Mouse (Mus musculus) liver, embryonic 15.5 days (tissue): ENCODE measurements around the gene Trmt1. TPM values are rescaled to one million over a fixed set of nuclear protein-coding genes. Genes with fewer than 3 reads are reported as not detected.
A peak's percentile ranks its signal among the peaks of the same experiment; 100 is the strongest.

Source experiments
- ATAC-seq: fragments of 200-750 bp; cut with Nextera tagmentation; 2 replicates; pipeline ENCODE4 v1.8.0; 2017; ENCODE audit warnings: moderate number of reproducible peaks, mild to moderate bottlenecking, moderate library complexity; ENCODE audit not compliant: insufficient read depth
- H3K27ac ChIP-seq: fragments of 300-500 bp; sonication (generic); replicated peaks from 2 replicates; pipeline ENCODE4 v1.5.1; 2015; ENCODE audit warnings: mild to moderate bottlenecking, inconsistent platforms
- H3K27me3 ChIP-seq: fragments of 300-500 bp; sonication (generic); 2 replicates; pipeline ENCODE4 v1.6.1; 2015; ENCODE audit warnings: mild to moderate bottlenecking, inconsistent platforms
- H3K36me3 ChIP-seq: fragments of 300-500 bp; sonication (generic); replicated peaks from 2 replicates; pipeline ENCODE4 v1.6.1; 2015; ENCODE audit warnings: moderate library complexity, mild to moderate bottlenecking, inconsistent platforms
- H3K4me1 ChIP-seq: fragments of 300-500 bp; sonication (generic); replicated peaks from 2 replicates; pipeline ENCODE4 v1.6.1; 2015; ENCODE audit warnings: inconsistent platforms
- H3K4me2 ChIP-seq: fragments of 300-500 bp; sonication (generic); 2 replicates; pipeline ENCODE4 v1.6.1; 2015; ENCODE audit warnings: moderate library complexity, mild to moderate bottlenecking, inconsistent platforms
- H3K4me3 ChIP-seq: fragments of 300-500 bp; sonication (generic); replicated peaks from 2 replicates; pipeline ENCODE4 v1.5.1; 2015; ENCODE audit warnings: mild to moderate bottlenecking, inconsistent platforms
- H3K9ac ChIP-seq: fragments of 300-500 bp; sonication (generic); 2 replicates; pipeline ENCODE4 v1.6.1; 2015; ENCODE audit warnings: moderate library complexity, mild to moderate bottlenecking, inconsistent platforms
- H3K9me3 ChIP-seq: fragments of 300-500 bp; sonication (generic); replicated peaks from 2 replicates; pipeline ENCODE4 v1.6.1; 2016; ENCODE audit warnings: inconsistent platforms
- WGBS: fragments of 180-500 bp; shearing (Covaris S2); methylation state at CpG from one replicate; pipeline ENCODE4 v1.1.7; 2015; ENCODE audit warnings: mixed read lengths; ENCODE audit not compliant: insufficient replicate concordance; 5-methylcytosine and 5-hydroxymethylcytosine counted together
- polyA plus RNA-seq: library from polyadenylated mRNA; unstranded; fragments of >200 nt; fragmentation: Nextera tagmentation; extraction: Ambion mirVana; gene quantifications from 2 replicates; pipeline ENCODE4 v1.2.1, GENCODE M21; 2015

The Trmt1 gene
- polyA plus RNA-seq, 1 experiment from 2014 or later = 27.9 TPM

DNA sequence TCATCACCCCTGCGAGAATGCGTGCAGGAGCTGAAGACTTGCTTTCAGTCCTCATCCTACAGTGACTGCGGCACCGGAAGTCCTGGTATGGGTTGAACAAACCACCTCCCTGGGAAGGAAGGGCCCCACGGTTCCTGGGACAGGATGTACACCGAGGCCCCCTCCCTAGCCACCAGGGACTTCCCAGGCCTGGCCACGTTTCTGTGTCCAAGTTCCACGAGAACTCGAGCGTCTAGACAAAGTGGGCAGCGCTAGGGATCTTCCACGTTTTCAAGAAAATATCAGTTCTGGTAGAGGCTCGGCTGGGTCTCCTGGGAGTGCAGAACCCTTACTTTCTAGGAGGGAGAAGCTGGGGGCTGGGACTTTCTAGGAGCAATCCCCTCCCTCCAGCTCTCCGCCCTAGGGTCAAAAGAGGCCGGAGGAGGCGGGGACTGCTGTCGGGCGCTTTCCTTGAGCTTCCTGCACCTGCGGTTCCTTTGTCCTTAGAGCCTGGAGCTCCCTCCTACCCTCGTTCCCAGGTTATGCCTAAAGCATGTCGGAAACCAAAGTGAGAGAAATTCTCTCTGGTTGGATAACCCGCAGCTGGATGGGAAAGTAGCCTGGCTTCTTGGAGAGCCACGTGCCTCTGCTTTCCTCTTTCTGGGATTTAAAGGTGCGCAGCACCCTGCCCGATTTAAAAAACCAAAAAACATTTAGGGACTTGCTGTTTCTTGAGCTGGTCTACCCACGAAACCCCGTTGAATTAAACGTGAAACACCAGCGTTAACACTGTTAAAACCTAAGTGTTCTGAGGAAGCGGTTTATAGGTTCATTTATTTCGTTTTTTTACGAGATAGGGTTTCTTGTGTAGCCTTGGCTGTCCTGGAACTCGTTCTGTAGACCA, 25.9 kb upstream of the Trmt1 start:
- ATAC-seq = no peak
- peak overlapping the region; percentile 84 for H3K9ac ChIP-seq
- WGBS = 2% methylated on average over 33 of the region's 33 CpGs

GRCm38 (mm10) chr8:84660819-84661457, 25.2 kb upstream of the Trmt1 start:
- Histone ChIP-seq H3K9ac (peak overlapping the region; percentile 84), H3K4me1 (peaks cover 84% of the 10 kb centered on the region), H3K27me3 (peaks cover 7% of the 10 kb centered on the region; the same call in 1 of the 2 replicates), H3K4me2 (peak overlapping the region; percentile 99), H3K4me3 (peak overlapping the region; percentile 76), H3K27ac (peak overlapping the region; percentile 96), H3K36me3 (no peaks in the 10 kb centered on the region), H3K9me3 (no peaks in the 10 kb centered on the region)
- no peak for ATAC-seq
- WGBS = under 1% methylated on average over 20 of the region's 20 CpGs

More for the DNA sequence above, 25.9 kb upstream of the Trmt1 start:
- H3K27ac ChIP-seq = peak overlapping the region; percentile 96
- peaks cover 83% of the 10 kb centered on the region for H3K4me1 ChIP-seq
- H3K36me3 ChIP-seq = no peaks in the 10 kb centered on the region
- H3K4me3 ChIP-seq = peak overlapping the region; percentile 76
- H3K9me3 ChIP-seq = no peaks in the 10 kb centered on the region
- H3K27me3 ChIP-seq = peaks cover 14% of the 10 kb centered on the region
- peak overlapping the region; percentile 99 for H3K4me2 ChIP-seq

DNA sequence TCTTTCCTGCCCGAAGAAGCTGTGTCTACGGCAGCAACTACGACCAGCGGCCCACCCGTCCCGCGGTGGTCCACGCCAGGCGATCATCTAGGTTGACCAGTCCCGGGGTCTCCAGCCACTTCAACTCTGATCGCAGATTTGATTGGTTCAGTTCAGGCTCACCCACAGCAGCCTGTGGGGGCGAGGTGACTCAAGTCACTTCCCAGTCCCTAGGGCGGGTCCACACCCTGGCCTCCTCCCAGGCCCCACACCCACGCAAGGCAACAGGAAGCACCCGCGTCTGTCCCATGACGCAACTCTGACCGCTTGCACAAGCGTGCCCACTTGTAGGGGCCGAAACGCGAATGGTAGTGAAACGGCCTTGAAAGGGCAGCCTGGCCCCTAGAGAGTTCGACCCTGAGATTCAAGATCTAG, 24.6 kb upstream of the Trmt1 start:
- Histone ChIP-seq H3K27ac (peak overlapping the region; percentile 96), H3K4me2 (peak overlapping the region; percentile 99), H3K4me3 (peak overlapping the region; percentile 76), H3K9ac (peak overlapping the region; percentile 84), H3K4me1 (peaks cover 84% of the 10 kb centered on the region), H3K27me3 (0 out of 2 replicates have a peak, but pooled peaks cover 1% of the 10 kb centered on the region), H3K36me3 (no peaks in the 10 kb centered on the region), H3K9me3 (no peaks in the 10 kb centered on the region)
- peak; percentile 54 for ATAC-seq
- whole genome bisulfite sequencing = under 1% methylated on average over 24 of the region's 24 CpGs

DNA sequence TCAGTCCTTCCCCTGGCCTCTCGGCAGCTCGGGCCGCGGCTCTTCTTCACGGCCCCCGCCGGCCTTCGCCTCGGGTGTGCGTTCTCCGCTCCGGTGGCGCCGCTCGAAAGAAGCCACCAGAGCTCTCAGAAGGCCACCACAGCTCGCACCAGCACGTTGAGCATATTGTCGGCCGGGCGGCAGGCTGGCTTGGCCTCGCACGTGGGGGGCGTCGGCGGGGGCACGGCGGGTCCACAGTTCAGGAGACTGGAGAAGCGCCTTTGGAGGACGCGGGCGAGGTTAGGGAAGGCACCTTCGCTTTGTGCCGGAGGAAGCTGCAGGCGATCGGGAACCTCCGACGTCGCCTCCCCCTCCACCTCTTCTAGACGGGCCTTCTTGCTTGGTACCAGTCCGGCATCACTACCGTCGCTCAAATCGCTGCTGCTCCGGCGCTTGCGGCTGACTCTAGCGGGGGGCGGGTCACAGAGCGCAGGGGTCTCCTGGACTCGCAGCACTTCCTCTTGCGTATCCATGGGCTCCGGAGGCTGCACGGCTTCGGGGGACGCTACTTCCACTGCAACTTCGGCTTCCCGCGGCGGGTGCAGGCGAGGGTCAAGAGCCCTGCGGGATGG, 24.0 kb upstream of the Trmt1 start:
- WGBS = under 1% methylated on average over 61 of the region's 61 CpGs
- H3K27ac ChIP-seq = peak overlapping the region; percentile 96

GRCm38 (mm10) chr8:84662581-84663065, 23.5 kb upstream of the Trmt1 start, which contains the start of gene Ier2:
Gene Ier2, minus strand, starts transcription at chr8:84662852.
- H3K4me1 ChIP-seq = peaks cover 81% of the 10 kb centered on the region
- under 1% methylated on average over 27 of the region's 27 CpGs for WGBS

More for the DNA sequence above, 24.0 kb upstream of the Trmt1 start:
- peak overlapping the region; percentile 76 for H3K4me3 ChIP-seq
- peak overlapping the region; percentile 99 for H3K4me2 ChIP-seq
- peaks cover 84% of the 10 kb centered on the region for H3K4me1 ChIP-seq
- no peaks in the 10 kb centered on the region for H3K27me3 ChIP-seq
- ATAC-seq = peak; percentile 3; the same call in 1 of the 2 replicates
- H3K36me3 ChIP-seq = no peaks in the 10 kb centered on the region
- H3K9me3 ChIP-seq = no peaks in the 10 kb centered on the region
- H3K9ac ChIP-seq = peak overlapping the region; percentile 84

DNA sequence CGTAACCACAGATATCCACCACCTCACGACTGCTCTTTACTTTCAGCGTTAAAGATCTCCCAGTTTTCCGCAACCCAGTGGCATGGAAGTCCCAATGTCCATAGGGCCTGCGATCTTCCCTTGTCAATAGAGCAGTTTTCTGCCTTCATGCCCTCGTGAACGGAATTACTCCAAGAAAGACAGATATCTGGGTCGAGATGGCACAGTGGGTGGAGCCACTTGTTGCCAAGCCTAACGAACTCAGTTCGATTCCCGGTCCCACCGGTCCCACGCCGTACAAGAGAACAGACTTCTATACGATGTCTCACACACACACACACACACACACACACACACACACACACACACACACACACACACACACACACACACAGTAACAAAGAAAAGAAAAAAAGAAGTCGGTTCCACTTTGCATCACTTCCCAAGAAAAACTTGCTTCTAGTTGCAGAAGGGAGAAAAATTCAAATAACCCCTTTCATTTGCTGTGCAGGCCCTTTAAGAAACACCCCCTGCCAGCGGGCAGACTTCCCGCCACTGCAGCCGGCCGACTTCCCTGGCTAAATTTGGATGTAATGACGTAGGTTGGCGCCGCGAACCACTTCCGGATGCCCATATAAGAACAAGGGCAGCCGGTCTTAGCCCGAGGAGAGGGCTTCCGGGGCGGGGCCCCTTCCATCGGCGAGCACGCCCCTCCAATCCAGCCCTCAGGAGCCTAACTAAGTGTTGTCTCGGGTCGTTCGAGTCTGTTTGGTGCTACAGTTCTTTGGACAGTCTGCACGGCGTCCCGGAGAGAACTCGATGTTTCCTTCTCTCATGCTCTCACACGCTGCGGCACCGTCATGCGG, 22.4 kb upstream of the Trmt1 start:
- Histone ChIP-seq H3K27ac (peak overlapping the region; percentile 96), H3K27me3 (no peaks in the 10 kb centered on the region), H3K9me3 (no peaks in the 10 kb centered on the region), H3K36me3 (no peaks in the 10 kb centered on the region), H3K4me1 (peaks cover 82% of the 10 kb centered on the region), H3K4me3 (peak overlapping the region; percentile 76), H3K9ac (peak overlapping the region; percentile 84), H3K4me2 (peak overlapping the region; percentile 99)
- peak; percentile 77 for ATAC-seq
- WGBS = 3% methylated on average over 43 of the region's 43 CpGs

More at GRCm38 (mm10) chr8:84662581-84663065, 23.5 kb upstream of the Trmt1 start, which contains the start of gene Ier2:
- Histone ChIP-seq H3K9me3 (no peaks in the 10 kb centered on the region), H3K4me3 (peak within 1 kb of the TSS; percentile 76), H3K27me3 (no peaks in the 10 kb centered on the region), H3K36me3 (no peaks in the 10 kb centered on the region), H3K9ac (peak within 1 kb of the TSS; percentile 84), H3K4me2 (peak within 1 kb of the TSS; percentile 99), H3K27ac (peak within 1 kb of the TSS; percentile 96)
- ATAC-seq = peak; percentile 65

DNA sequence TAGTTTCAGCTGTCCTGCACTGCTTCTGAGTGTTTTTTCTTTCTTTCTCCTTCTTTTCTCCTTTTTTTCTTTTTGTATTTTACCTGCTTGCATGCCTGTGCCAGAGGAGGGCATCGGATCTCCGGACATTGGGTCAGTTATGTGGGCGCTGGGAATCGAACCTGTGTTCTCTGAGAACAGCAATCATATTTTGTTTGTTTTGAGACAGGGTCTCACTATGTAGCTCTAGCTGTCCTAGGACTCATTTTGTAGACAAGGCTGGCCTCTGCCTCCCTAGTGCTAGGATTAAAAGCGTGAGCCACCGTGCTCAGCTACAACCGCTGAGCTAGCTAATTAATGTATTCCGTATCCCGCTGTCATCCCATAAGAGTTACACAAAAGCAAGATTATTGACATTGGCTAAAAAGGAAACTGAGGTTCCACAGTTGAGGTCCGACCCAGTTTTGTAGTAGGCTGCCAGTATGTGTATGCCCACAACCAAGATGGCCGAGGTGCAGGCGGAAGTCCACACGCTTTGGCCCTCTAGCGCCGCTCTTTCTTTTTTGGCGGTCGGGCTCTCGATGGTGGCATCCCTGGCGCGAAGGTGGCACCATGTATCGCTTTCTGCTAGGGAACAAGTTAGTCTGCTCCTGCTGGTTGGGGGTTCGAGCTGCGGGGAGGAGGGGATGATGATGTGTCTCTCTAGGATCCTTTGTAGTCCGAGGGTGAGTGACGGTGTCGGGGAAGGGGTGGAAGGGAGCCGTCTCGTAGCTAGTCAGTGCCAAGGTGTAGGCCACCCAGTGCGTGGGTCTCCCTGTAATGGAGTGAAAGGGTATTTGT, 21.3 kb upstream of the Trmt1 start:
- no peaks in the 10 kb centered on the region for H3K36me3 ChIP-seq
- peak; percentile 37 for ATAC-seq
- H3K4me2 ChIP-seq = peak overlapping the region; percentile 99
- peak overlapping the region; percentile 96 for H3K27ac ChIP-seq
- H3K9me3 ChIP-seq = no peaks in the 10 kb centered on the region
- WGBS = under 1% methylated on average over 29 of the region's 29 CpGs
- H3K9ac ChIP-seq = peak overlapping the region; percentile 84
- no peaks in the 10 kb centered on the region for H3K27me3 ChIP-seq
- peaks cover 76% of the 10 kb centered on the region for H3K4me1 ChIP-seq
- H3K4me3 ChIP-seq = peak overlapping the region; percentile 76

DNA sequence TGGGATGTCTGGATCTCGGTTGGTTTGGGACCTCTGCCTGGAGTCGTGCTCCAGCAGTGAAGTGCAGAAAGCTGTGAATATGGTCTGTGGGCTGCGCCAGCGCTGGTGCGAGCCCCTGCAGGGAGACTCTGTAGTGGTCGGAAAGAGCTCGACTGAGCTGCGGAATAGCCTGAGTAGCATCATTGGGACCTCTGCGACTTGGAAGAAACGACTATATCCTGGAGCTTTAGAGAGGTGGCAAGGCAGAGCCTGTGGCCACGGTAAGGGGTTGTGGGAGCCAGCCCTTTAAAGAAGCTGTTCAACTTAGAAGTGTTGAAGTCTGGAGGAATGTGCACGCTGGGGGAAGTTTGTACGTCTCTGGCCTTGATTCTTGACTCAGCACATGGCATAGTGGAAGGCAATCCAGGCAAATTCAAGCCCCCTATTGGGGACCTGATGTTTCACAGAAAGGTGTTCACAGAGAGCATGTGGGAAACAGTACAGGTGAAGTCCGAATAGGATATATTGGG, 20.7 kb upstream of the Trmt1 start:
- Histone ChIP-seq H3K36me3 (no peaks in the 10 kb centered on the region), H3K9ac (peak overlapping the region; percentile 84), H3K4me2 (peak overlapping the region; percentile 99), H3K27ac (peak overlapping the region; percentile 96), H3K4me1 (peaks cover 74% of the 10 kb centered on the region), H3K9me3 (no peaks in the 10 kb centered on the region), H3K4me3 (peak overlapping the region; percentile 76), H3K27me3 (no peaks in the 10 kb centered on the region)
- 1% methylated on average over 14 of the region's 14 CpGs for WGBS
- no peak for ATAC-seq

DNA sequence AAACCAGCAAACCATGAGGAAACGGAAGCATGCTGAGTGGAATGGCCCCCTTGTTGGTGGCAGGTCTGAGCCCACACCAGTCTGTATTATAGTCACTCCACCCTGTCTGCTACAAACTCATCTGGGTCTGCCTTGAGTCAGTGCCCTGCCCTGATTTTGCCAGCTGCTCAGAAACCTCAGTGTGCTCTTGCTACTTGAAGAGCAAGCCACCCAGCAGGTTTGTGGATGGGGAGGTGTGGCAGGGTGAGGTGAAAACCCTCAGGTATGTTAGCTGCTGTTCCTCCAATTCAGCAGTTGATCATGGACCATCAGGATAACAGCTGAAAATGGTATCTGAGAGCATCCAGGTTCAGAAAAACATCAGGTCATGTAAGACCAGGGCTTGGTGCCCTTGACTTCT, 18.0 kb upstream of the Trmt1 start:
- Histone ChIP-seq H3K27me3 (no peaks in the 10 kb centered on the region), H3K9ac (no peak overlapping the region), H3K27ac (no peak overlapping the region), H3K4me1 (peaks cover 52% of the 10 kb centered on the region), H3K4me2 (no peak overlapping the region), H3K4me3 (no peak overlapping the region), H3K36me3 (peaks cover 19% of the 10 kb centered on the region), H3K9me3 (no peaks in the 10 kb centered on the region)
- WGBS = 67% methylated on average over 1 of the region's 1 CpGs
- no peak for ATAC-seq
